Mouse (Mus musculus) heart, embryonic 14.5 days (tissue): ENCODE measurements around the gene Rcbtb2. TPM values are rescaled to one million over a fixed set of nuclear protein-coding genes. Genes with fewer than 3 reads are reported as not detected.
A peak's percentile ranks its signal among the peaks of the same experiment; 100 is the strongest.

Experiments
- ATAC-seq: fragments of 200-750 bp; cut with Nextera tagmentation; 2 replicates; pipeline ENCODE4 v1.8.0; 2017; ENCODE audit warnings: low read depth, moderate TSS enrichment; ENCODE audit not compliant: insufficient number of reproducible peaks, insufficient read depth, low FRiP score
- H3K27ac ChIP-seq, 2 experiments: fragments of 200-500 bp in 1 of 2; fragments of 300-500 bp in 1 of 2; sonication (generic) in 1 of 2; replicated peaks in 1 of 2; 2 replicates each; pipeline ENCODE4 v1.5.1; 2012 to 2014; ENCODE audit warnings: low read depth in 2 of 2, low read length in 2 of 2, control low read depth in 1 of 2, mild to moderate bottlenecking in 1 of 2, mixed read lengths in 1 of 2; ENCODE audit not compliant: control insufficient read depth in 1 of 2, insufficient read depth in 1 of 2
- H3K27me3 ChIP-seq: fragments of 300-500 bp; sonication (generic); 2 replicates; pipeline ENCODE4 v1.6.1; 2014; ENCODE audit warnings: mild to moderate bottlenecking, low read length, control low read depth; ENCODE audit not compliant: control insufficient read depth, insufficient read depth
- H3K36me3 ChIP-seq: fragments of 300-500 bp; sonication (generic); 2 replicates; pipeline ENCODE4 v1.6.1; 2014; ENCODE audit warnings: mild to moderate bottlenecking, control low read depth, low read length, mixed read lengths; ENCODE audit not compliant: control insufficient read depth, insufficient read depth
- H3K4me1 ChIP-seq, 2 experiments: fragments of 200-500 bp in 1 of 2; fragments of 300-500 bp in 1 of 2; sonication (generic) in 1 of 2; 2 replicates each; pipeline ENCODE4 v1.6.1; 2012 to 2014; ENCODE audit warnings: low read length in 2 of 2, control low read depth in 1 of 2, mixed read lengths in 1 of 2; ENCODE audit not compliant: control insufficient read depth in 2 of 2, insufficient read depth in 2 of 2
- H3K4me2 ChIP-seq: fragments of 300-500 bp; sonication (generic); 2 replicates; pipeline ENCODE4 v1.6.1; 2014; ENCODE audit warnings: mild to moderate bottlenecking, low read length
- H3K4me3 ChIP-seq, 2 experiments: fragments of 200-500 bp in 1 of 2; fragments of 300-500 bp in 1 of 2; sonication (generic) in 1 of 2; 2 replicates each; pipeline ENCODE4 v1.5.1; 2012 to 2014; ENCODE audit warnings: low read length in 2 of 2, mild to moderate bottlenecking in 2 of 2, control low read depth in 1 of 2, low read depth in 1 of 2, moderate library complexity in 1 of 2; ENCODE audit not compliant: control insufficient read depth in 1 of 2, insufficient read depth in 1 of 2
- H3K9ac ChIP-seq: fragments of 300-500 bp; sonication (generic); 2 replicates; pipeline ENCODE4 v1.6.1; 2014; ENCODE audit warnings: mild to moderate bottlenecking, low read length
- H3K9me3 ChIP-seq: fragments of 300-500 bp; sonication (generic); 2 replicates; pipeline ENCODE4 v1.6.1; 2016; ENCODE audit warnings: low read length, control low read depth; ENCODE audit not compliant: control insufficient read depth
- WGBS: fragments of 180-500 bp; shearing (Covaris S2); extraction: QIAGEN DNeasy Blood & Tissue Kit; methylation state at CpG from one replicate; pipeline ENCODE4 v1.1.7; 2014; 5-methylcytosine and 5-hydroxymethylcytosine counted together
- polyA plus RNA-seq: library from polyadenylated mRNA; unstranded; fragments of >200 nt; fragmentation: Nextera tagmentation; extraction: Ambion mirVana; gene quantifications from 2 replicates; pipeline ENCODE4 v1.2.1, GENCODE M21; 2014

Gene Rcbtb2
- polyA plus RNA-seq, 1 experiment from 2014 or later = 70.8 TPM

DNA sequence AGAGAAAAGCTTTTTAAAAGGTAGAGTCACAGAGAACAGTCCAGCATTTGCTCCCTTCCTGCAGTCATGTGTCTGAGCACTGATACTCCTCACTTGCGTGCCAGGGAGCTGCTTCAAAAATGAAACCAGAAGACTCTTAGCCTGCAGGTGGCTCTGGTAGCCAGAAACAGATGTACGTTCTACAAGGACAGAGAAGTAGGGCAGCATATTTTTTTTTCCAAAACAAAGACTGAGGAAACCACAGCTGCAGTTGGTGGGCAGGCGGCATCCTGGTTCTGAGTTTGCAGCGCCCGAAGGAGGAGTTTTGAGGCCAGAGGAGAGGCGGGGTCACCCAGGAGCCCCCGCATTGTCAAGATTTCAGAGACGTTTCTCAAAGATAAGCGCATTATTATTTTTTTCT, 5.9 kb upstream of the Rcbtb2 start:
- H3K9ac ChIP-seq = no peak overlapping the region
- H3K4me3 ChIP-seq = peak overlapping the region in 1 of 2 experiments; percentile 9; a peak in 1 of 4 replicates
- H3K27ac ChIP-seq = no peak overlapping the region
- H3K4me2 ChIP-seq = 0 out of 2 replicates have a peak overlapping the region, but pooled peaks have one; percentile 31
- H3K36me3 ChIP-seq = no peaks in the 10 kb centered on the region
- H3K4me1 ChIP-seq = peaks cover 0 to 2% of the 10 kb centered on the region in 2 experiments; a peak in 1 of 4 replicates
- 34% methylated on average over 9 of the region's 9 CpGs for WGBS
- 0 out of 2 replicates have a peak, but pooled peaks cover 4% of the 10 kb centered on the region for H3K9me3 ChIP-seq
- no peak for ATAC-seq
- no peaks in the 10 kb centered on the region for H3K27me3 ChIP-seq

GRCm38 (mm10) chr14:73117411-73118392, 5.1 kb upstream of the Rcbtb2 start:
- Histone ChIP-seq H3K27ac (0 out of 4 replicates have a peak overlapping the region, but pooled peaks of 1 of the 2 experiments have one; percentile 14), H3K4me2 (no peak overlapping the region)
- 80% methylated on average over 7 of the region's 7 CpGs for WGBS

GRCm38 (mm10) chr14:73118482-73119347, 4.1 kb upstream of the Rcbtb2 start:
- no peak for ATAC-seq
- H3K9ac ChIP-seq = no peak overlapping the region
- 69% methylated on average over 14 of the region's 14 CpGs for WGBS
- H3K27ac ChIP-seq = no peak overlapping the region
- H3K4me2 ChIP-seq = no peak overlapping the region
- H3K27me3 ChIP-seq = no peaks in the 10 kb centered on the region
- peaks cover 0 to 2% of the 10 kb centered on the region in 2 experiments; a peak in 1 of 4 replicates for H3K4me1 ChIP-seq
- H3K9me3 ChIP-seq = 0 out of 2 replicates have a peak, but pooled peaks cover 4% of the 10 kb centered on the region
- no peaks in the 10 kb centered on the region for H3K36me3 ChIP-seq
- no peak overlapping the region for H3K4me3 ChIP-seq

More at GRCm38 (mm10) chr14:73117411-73118392, 5.1 kb upstream of the Rcbtb2 start:
- Histone ChIP-seq H3K9ac (no peak overlapping the region), H3K4me1 (peaks cover 0 to 2% of the 10 kb centered on the region in 2 experiments; a peak in 1 of 4 replicates), H3K4me3 (no peak overlapping the region), H3K27me3 (no peaks in the 10 kb centered on the region), H3K36me3 (no peaks in the 10 kb centered on the region), H3K9me3 (0 out of 2 replicates have a peak, but pooled peaks cover 4% of the 10 kb centered on the region)
- ATAC-seq = no peak

DNA sequence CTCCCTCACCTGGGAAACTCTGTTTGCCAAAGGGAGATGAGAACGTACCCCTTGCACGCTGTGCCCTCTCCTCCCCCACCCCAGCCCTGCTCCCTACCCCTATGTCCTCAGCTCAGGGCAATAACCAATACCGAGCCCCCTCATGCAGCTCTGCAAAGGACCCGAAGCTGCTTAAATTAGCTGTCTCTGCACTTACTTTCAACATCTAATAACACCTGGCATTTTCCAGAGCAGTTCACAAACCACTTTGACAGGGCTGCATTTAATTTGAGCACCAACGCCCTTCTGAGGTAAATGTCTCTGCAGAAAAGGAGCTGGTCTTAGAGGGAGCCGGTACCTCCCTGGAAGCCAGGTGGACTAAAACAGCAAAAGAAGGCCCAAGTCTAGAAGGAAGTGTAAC, 3.4 kb upstream of the Rcbtb2 start:
- Histone ChIP-seq H3K36me3 (no peaks in the 10 kb centered on the region), H3K4me3 (no peak overlapping the region), H3K4me2 (no peak overlapping the region), H3K4me1 (peaks cover 0 to 2% of the 10 kb centered on the region in 2 experiments; a peak in 1 of 4 replicates), H3K27ac (no peak overlapping the region), H3K9me3 (0 out of 2 replicates have a peak, but pooled peaks cover under 1% of the 10 kb centered on the region), H3K27me3 (no peaks in the 10 kb centered on the region), H3K9ac (no peak overlapping the region)
- no peak for ATAC-seq
- 46% methylated on average over 6 of the region's 6 CpGs for WGBS

GRCm38 (mm10) chr14:73119966-73120365, 2.9 kb upstream of the Rcbtb2 start:
- no peak overlapping the region for H3K4me3 ChIP-seq
- H3K27me3 ChIP-seq = no peaks in the 10 kb centered on the region
- no peak overlapping the region for H3K27ac ChIP-seq
- WGBS = 69% methylated on average over 2 of the region's 2 CpGs
- no peak overlapping the region for H3K4me2 ChIP-seq
- H3K9ac ChIP-seq = no peak overlapping the region
- no peak for ATAC-seq
- H3K4me1 ChIP-seq = peaks cover 0 to 2% of the 10 kb centered on the region in 2 experiments; a peak in 1 of 4 replicates
- H3K9me3 ChIP-seq = no peaks in the 10 kb centered on the region
- no peaks in the 10 kb centered on the region for H3K36me3 ChIP-seq

DNA sequence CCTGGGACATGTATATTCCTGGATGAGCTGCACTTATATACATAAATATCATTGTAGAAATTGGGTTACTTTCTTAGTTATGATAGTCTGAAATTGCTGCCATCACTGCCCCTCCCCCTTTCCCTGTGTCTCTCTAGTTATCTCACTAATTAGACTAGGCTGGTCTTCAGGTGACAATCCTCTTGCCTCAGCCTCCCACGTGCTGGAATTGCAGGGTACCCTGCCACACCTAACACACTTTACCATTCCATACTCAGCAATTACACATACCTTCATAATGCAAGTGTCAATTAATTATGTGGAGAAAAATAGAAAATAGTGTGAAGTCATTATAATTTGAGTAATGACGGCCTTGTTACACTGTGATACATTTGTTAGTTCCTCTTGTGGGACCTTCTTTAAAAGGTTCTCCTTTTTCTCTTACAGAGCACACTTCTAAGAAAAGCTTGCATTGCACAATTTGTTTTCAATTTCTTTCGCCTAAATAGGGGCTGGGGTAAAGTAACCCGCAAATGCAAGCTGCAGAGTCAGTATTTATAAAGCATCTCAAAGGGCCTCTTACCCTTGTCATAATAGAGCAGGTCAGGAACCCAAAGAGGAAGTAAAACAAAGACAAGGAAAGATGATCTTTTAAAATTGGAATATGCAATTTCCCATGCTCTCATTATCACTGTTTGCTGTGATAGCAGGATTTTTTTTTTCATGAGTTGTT, 470 bp upstream of the Rcbtb2 start:
- no peak overlapping the region for H3K9ac ChIP-seq
- 65% methylated on average over 4 of the region's 4 CpGs for WGBS

More for the DNA sequence above, 470 bp upstream of the Rcbtb2 start:
- H3K27me3 ChIP-seq = no peaks in the 10 kb centered on the region
- H3K9me3 ChIP-seq = no peaks in the 10 kb centered on the region
- no peaks in the 10 kb centered on the region for H3K36me3 ChIP-seq
- no peak overlapping the region for H3K4me3 ChIP-seq
- no peak for ATAC-seq
- H3K4me2 ChIP-seq = no peak overlapping the region
- H3K27ac ChIP-seq = no peak overlapping the region
- peaks cover 0 to 2% of the 10 kb centered on the region in 2 experiments; a peak in 1 of 4 replicates for H3K4me1 ChIP-seq
